Mouse (Mus musculus): ENCODE data around the gene Nfia.

Nfia gene

GRCm38 (mm10) chr4:97962856-97963255 is 190.3 kb downstream of the Nfia start:
- DNase-seq = no peak

- no peak for DNase-seq
These were observed 191.4 kb downstream of the Nfia start for GRCm38 (mm10) chr4:97963951-97964350.

- no peak for DNase-seq
These were observed 196.3 kb downstream of the Nfia start for GRCm38 (mm10) chr4:97968786-97969348.

GRCm38 (mm10) chr4:97973064-97973463 is 200.5 kb downstream of the Nfia start:
- DNase-seq = no peak

- DNase-seq = no peak
These were observed 201.5 kb downstream of the Nfia start for GRCm38 (mm10) chr4:97974037-97974436.

GRCm38 (mm10) chr4:97976891-97977290 is 204.4 kb downstream of the Nfia start:
- no peak for DNase-seq

- no peak for DNase-seq
These were observed 211.8 kb downstream of the Nfia start for GRCm38 (mm10) chr4:97984361-97984760.

- DNase-seq = no peak
These were observed 213.7 kb downstream of the Nfia start for GRCm38 (mm10) chr4:97986056-97986734.

GRCm38 (mm10) chr4:97986735-97987075 is 214.2 kb downstream of the Nfia start:
- no peak for DNase-seq

GRCm38 (mm10) chr4:97988703-97989102 is 216.2 kb downstream of the Nfia start:
- no peak for DNase-seq

GRCm38 (mm10) chr4:97990431-97990830 is 217.9 kb downstream of the Nfia start:
- DNase-seq = no peak

GRCm38 (mm10) chr4:97991395-97991794 is 218.9 kb downstream of the Nfia start:
- no peak for DNase-seq

GRCm38 (mm10) chr4:97991880-97992279 is 219.3 kb downstream of the Nfia start:
- DNase-seq = no peak

GRCm38 (mm10) chr4:97995911-97996712 is 223.6 kb downstream of the Nfia start:
- no peak for DNase-seq

- DNase-seq = no peak
These were observed 224.8 kb downstream of the Nfia start for GRCm38 (mm10) chr4:97997151-97997817.

- no peak for DNase-seq
These were observed 229.7 kb downstream of the Nfia start for GRCm38 (mm10) chr4:98002206-98002605.

GRCm38 (mm10) chr4:98003323-98004107 is 231.0 kb downstream of the Nfia start:
- no peak for DNase-seq

GRCm38 (mm10) chr4:98004108-98004625 is 231.6 kb downstream of the Nfia start:
- no peak for DNase-seq

GRCm38 (mm10) chr4:98004986-98005385 is 232.5 kb downstream of the Nfia start:
- no peak for DNase-seq

GRCm38 (mm10) chr4:98008814-98009368 is 236.4 kb downstream of the Nfia start:
- DNase-seq = no peak

- no peak for DNase-seq
These were observed 237.4 kb downstream of the Nfia start for GRCm38 (mm10) chr4:98009966-98010365.

GRCm38 (mm10) chr4:98019811-98020210 is 247.3 kb downstream of the Nfia start:
- no peak for DNase-seq
